Mouse (Mus musculus) stomach, postnatal 0 days (tissue): ENCODE results near the gene Rdh9.
"Not testable (repeated sequence)": the region's sequence is repeated elsewhere in the genome, so short reads cannot be mapped to it uniquely, and the experiment has no call there.

Source experiments
- CTCF ChIP-seq: IDR thresholded peaks from 2 replicates; pipeline ENCODE4 v1.5.1; 2016; ENCODE audit warnings: antibody characterized with exemption, low read depth, mild to moderate bottlenecking, moderate library complexity
- EP300 ChIP-seq: optimal IDR thresholded peaks from 2 replicates; pipeline ENCODE3; 2016; ENCODE audit warnings: antibody characterized with exemption

GRCm38 (mm10) chr10:127834186-127834585 lies 58.0 kb downstream of the Rdh9 start:
- TF ChIP-seq CTCF, EP300: not testable (repeated sequence)
